Mouse (Mus musculus): ENCODE results near the gene Bean1. TPM values are rescaled to one million over a fixed set of nuclear protein-coding genes. Genes with fewer than 3 reads are reported as not detected.

Gene Bean1
- not detected in 2 replicates for polyA plus RNA-seq (2012)

- Histone ChIP-seq H3K9me3 (ENCODE audit: control insufficient read depth, low read length) (no peaks in the 10 kb centered on the region), H3K27me3 (ENCODE audit: control insufficient read depth) (peaks cover 48% of the 10 kb centered on the region), H3K36me3 (ENCODE audit: control insufficient read depth) (no peaks in the 10 kb centered on the region), H3K4me3 (replicated peaks) (no peak within 1 kb of the TSS), H3K4me1 (ENCODE audit: control insufficient read depth) (no peaks in the 10 kb centered on the region)
- TF ChIP-seq GATA1 (IDR thresholded peaks at IDR 0.05; ENCODE audit: low read length), result no peak
Measured at GRCm38 (mm10) chr8:104170118-104171049, at the start of gene Bean1. Bean1 (plus strand) TSS chr8:104170442.

- TF ChIP-seq TAL1 (IDR thresholded peaks at IDR 0.05; ENCODE audit: low read length) (no peak), GATA1 (IDR thresholded peaks at IDR 0.05; ENCODE audit: low read length) (no peak)
- no peaks in the 10 kb centered on the region for H3K9me3 ChIP-seq (ENCODE audit: control insufficient read depth, low read length)
Measured at GRCm38 (mm10) chr8:104121640-104122416, 48.4 kb upstream of the Bean1 start.

GRCm38 (mm10) chr8:104123080-104123657, 47.1 kb upstream of the Bean1 start:
- TF ChIP-seq TAL1 (IDR thresholded peaks at IDR 0.05; ENCODE audit: low read length), result no peak
- no peak for TF ChIP-seq GATA1 (IDR thresholded peaks at IDR 0.05; ENCODE audit: low read length)

More at GRCm38 (mm10) chr8:104121640-104122416, 48.4 kb upstream of the Bean1 start:
- Histone ChIP-seq H3K27me3 (ENCODE audit: control insufficient read depth) (no peaks in the 10 kb centered on the region), H3K4me3 (replicated peaks) (no peak overlapping the region), H3K36me3 (ENCODE audit: control insufficient read depth) (no peaks in the 10 kb centered on the region), H3K4me1 (ENCODE audit: control insufficient read depth) (no peaks in the 10 kb centered on the region)

GRCm38 (mm10) chr8:104124534-104124933, 45.7 kb upstream of the Bean1 start:
- Histone ChIP-seq H3K27me3 (ENCODE audit: control insufficient read depth) (no peaks in the 10 kb centered on the region), H3K9me3 (ENCODE audit: control insufficient read depth, low read length) (no peaks in the 10 kb centered on the region), H3K4me3 (replicated peaks) (no peak overlapping the region), H3K36me3 (ENCODE audit: control insufficient read depth) (no peaks in the 10 kb centered on the region), H3K4me1 (ENCODE audit: control insufficient read depth) (no peaks in the 10 kb centered on the region)
- TF ChIP-seq GATA1 (IDR thresholded peaks at IDR 0.05; ENCODE audit: low read length), result no peak
- no peak for TF ChIP-seq TAL1 (IDR thresholded peaks at IDR 0.05; ENCODE audit: low read length)

More at GRCm38 (mm10) chr8:104123080-104123657, 47.1 kb upstream of the Bean1 start:
- no peak overlapping the region for H3K4me3 ChIP-seq (replicated peaks)
- H3K9me3 ChIP-seq (ENCODE audit: control insufficient read depth, low read length), result no peaks in the 10 kb centered on the region
- no peaks in the 10 kb centered on the region for H3K36me3 ChIP-seq (ENCODE audit: control insufficient read depth)
- no peaks in the 10 kb centered on the region for H3K27me3 ChIP-seq (ENCODE audit: control insufficient read depth)
- H3K4me1 ChIP-seq (ENCODE audit: control insufficient read depth), result no peaks in the 10 kb centered on the region

GRCm38 (mm10) chr8:104127160-104127883, 42.9 kb upstream of the Bean1 start:
- Histone ChIP-seq H3K36me3 (ENCODE audit: control insufficient read depth) (no peaks in the 10 kb centered on the region), H3K9me3 (ENCODE audit: control insufficient read depth, low read length) (no peaks in the 10 kb centered on the region), H3K27me3 (ENCODE audit: control insufficient read depth) (no peaks in the 10 kb centered on the region), H3K4me3 (replicated peaks) (no peak overlapping the region), H3K4me1 (ENCODE audit: control insufficient read depth) (no peaks in the 10 kb centered on the region)
- no peak for TF ChIP-seq TAL1 (IDR thresholded peaks at IDR 0.05; ENCODE audit: low read length)
- TF ChIP-seq GATA1 (IDR thresholded peaks at IDR 0.05; ENCODE audit: low read length), result no peak

GRCm38 (mm10) chr8:104130916-104131315, 39.3 kb upstream of the Bean1 start:
- TF ChIP-seq TAL1 (IDR thresholded peaks at IDR 0.05; ENCODE audit: low read length) (no peak), GATA1 (IDR thresholded peaks at IDR 0.05; ENCODE audit: low read length) (no peak)
- Histone ChIP-seq H3K36me3 (ENCODE audit: control insufficient read depth) (no peaks in the 10 kb centered on the region), H3K4me3 (replicated peaks) (no peak overlapping the region), H3K4me1 (ENCODE audit: control insufficient read depth) (no peaks in the 10 kb centered on the region), H3K27me3 (ENCODE audit: control insufficient read depth) (no peaks in the 10 kb centered on the region), H3K9me3 (ENCODE audit: control insufficient read depth, low read length) (no peaks in the 10 kb centered on the region)

- TF ChIP-seq GATA1 (IDR thresholded peaks at IDR 0.05; ENCODE audit: low read length) (no peak), TAL1 (IDR thresholded peaks at IDR 0.05; ENCODE audit: low read length) (no peak)
- no peaks in the 10 kb centered on the region for H3K27me3 ChIP-seq (ENCODE audit: control insufficient read depth)
- H3K36me3 ChIP-seq (ENCODE audit: control insufficient read depth), result no peaks in the 10 kb centered on the region
- no peaks in the 10 kb centered on the region for H3K9me3 ChIP-seq (ENCODE audit: control insufficient read depth, low read length)
- no peak overlapping the region for H3K4me3 ChIP-seq (replicated peaks)
- H3K4me1 ChIP-seq (ENCODE audit: control insufficient read depth), result no peaks in the 10 kb centered on the region
Measured at GRCm38 (mm10) chr8:104131414-104131975, 38.7 kb upstream of the Bean1 start.

- H3K4me3 ChIP-seq (replicated peaks), result no peak overlapping the region
- TF ChIP-seq TAL1 (IDR thresholded peaks at IDR 0.05; ENCODE audit: low read length), result no peak
- no peak for TF ChIP-seq GATA1 (IDR thresholded peaks at IDR 0.05; ENCODE audit: low read length)
- H3K9me3 ChIP-seq (ENCODE audit: control insufficient read depth, low read length), result no peaks in the 10 kb centered on the region
- no peaks in the 10 kb centered on the region for H3K4me1 ChIP-seq (ENCODE audit: control insufficient read depth)
- H3K27me3 ChIP-seq (ENCODE audit: control insufficient read depth), result no peaks in the 10 kb centered on the region
- no peaks in the 10 kb centered on the region for H3K36me3 ChIP-seq (ENCODE audit: control insufficient read depth)
Measured at GRCm38 (mm10) chr8:104134521-104134920, 35.7 kb upstream of the Bean1 start.

Measured in erythroblast, embryonic 14.5 days (primary cell).